Mouse (Mus musculus) gastrocnemius, adult 18-20 months (tissue): ENCODE data around the gene Zfp764. TPM values are rescaled to one million over a fixed set of nuclear protein-coding genes. Genes with fewer than 3 reads are reported as not detected.
A peak's percentile ranks its signal among the peaks of the same experiment; 100 is the strongest.
"Not testable (repeated sequence)": the region's sequence is repeated elsewhere in the genome, so short reads cannot be mapped to it uniquely, and the experiment has no call there.

Source experiments
- DNase-seq: peaks from one replicate; pipeline ENCODE4 v3.0.0; 2021; ENCODE audit warnings: low spot score
- long read RNA-seq, 2 experiments: library from polyadenylated mRNA; stranded (forward); transcript quantifications; one replicate each; pipeline ENCODE4 v2.0.0; 2021
- total RNA-seq, 2 experiments: library from RNA; stranded (reverse); gene quantifications; 2 replicates each; pipeline ENCODE4 v1.2.3; 2021

The Zfp764 gene
- total RNA-seq, result 1 to 10 TPM; 1.6 to 1.9 TPM
- long read RNA-seq, experiment 1, partial matches to known transcripts, result 0 of 3 reads
- long read RNA-seq, experiment 1, other reads (novel, unspliced or antisense), result 1 of 3 reads
- long read RNA-seq, experiment 2, partial matches to known transcripts, result 0 of 1 reads
- long read RNA-seq, experiment 2, other reads (novel, unspliced or antisense), result 1 of 1 reads

DNA sequence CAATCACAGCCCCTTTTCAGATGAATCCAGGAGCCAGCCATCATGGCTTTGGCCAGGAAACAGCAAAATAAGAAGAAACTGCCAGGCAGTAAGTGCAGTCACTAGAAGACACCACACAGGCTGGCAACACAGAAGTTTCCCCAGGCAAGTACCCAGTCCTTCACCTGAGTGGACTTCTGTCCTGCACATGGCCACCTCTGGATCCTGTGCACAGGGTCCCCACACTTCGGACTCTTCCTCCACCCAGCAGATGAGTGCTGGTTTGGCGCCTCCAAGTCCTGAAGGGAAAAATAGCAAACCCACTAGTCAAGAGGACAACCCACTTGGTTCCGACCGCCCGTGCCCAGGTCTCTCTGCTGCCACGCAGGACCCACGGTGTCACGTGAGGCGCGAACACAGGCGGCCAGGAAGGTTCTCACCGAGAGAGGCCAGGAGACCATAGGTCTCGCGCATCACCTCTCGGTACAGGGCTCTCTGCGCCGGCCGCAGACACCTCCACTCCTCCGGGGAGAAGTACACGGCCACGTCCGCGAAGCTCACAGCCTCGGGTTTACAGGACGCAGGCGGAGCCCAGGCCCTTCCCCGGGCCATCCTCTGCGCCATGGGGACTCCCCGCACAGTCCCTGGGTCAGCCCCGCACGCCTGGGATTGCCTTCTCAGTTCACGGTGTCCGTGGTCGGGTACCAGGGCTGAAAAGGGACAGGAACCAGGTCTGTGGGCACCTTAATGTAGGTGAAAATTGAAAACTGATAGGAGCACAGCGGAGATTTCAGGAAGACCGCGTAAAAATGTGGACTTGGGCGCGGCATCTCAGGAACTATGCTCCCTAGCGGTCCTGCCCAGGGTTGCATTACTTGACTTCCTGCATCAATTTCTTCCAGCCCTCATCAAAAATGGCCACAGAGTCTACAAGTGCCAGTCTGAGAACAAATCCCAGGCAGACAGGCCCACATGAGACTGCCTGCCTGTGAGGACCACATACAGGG, at the start of gene Zfp764:
Gene Zfp764, minus strand, starts transcription at position 821 of the 986 bp plus-strand sequence.
- DNase-seq, result peak; percentile 89

DNA sequence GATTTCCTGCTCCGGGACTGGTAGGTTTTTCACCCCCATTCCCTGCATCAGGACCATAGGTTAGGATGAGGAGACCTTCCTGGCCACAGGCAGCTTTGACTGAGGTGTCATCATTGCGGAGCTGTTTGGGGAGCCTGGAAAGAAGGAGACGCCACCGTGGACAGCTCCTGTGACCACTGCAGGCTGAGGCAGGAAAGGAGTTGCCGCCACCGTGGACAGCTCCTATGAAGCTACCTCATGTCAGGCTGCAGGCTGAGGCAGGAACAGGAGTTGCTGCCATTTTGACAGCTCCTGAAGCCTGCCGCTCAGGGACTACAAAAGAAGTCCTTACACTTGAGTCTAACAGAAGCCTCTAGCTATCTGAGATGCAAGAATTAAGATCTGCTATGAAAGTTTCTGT, 48.3 kb upstream of the Zfp764 start:
- DNase-seq, result no peak

DNA sequence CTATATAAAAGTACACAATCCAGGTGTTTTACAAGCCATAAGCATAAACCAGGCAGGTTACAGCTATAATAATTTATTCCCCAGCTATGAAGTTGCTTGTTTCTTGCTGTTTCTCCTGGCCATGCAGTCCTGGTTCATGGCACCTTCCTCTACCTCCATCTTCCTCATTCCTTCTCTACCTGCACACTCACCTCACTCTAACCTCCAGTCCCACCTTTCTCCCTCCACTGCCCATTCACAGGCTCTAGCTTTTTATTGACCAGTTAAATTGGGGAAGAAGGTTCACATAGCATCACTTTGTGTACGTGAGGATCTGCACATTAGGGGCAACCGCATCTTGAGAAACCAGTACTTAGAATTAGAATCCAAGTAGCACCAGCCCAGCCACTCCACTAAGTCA, 46.4 kb upstream of the Zfp764 start:
- DNase-seq, result no peak

DNA sequence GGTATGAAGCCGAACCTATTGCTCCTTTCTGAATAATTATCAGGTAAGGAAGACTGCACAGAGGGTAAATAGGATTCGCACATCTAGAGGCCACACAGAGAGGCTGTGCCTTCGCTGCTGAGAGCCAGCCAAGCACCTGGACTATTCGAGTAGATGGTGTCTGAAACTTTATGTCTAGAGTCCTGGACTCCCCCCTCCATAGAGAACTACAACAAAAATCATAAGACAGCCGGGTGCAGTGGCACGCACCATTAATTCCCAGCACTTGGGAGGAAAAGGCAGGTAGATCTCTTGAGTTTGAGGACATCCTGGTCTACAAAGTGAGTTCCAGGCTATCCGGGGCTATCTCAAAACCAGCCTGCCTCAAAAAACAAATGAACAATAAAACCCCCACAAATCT, 43.3 kb upstream of the Zfp764 start:
- no peak for DNase-seq

DNA sequence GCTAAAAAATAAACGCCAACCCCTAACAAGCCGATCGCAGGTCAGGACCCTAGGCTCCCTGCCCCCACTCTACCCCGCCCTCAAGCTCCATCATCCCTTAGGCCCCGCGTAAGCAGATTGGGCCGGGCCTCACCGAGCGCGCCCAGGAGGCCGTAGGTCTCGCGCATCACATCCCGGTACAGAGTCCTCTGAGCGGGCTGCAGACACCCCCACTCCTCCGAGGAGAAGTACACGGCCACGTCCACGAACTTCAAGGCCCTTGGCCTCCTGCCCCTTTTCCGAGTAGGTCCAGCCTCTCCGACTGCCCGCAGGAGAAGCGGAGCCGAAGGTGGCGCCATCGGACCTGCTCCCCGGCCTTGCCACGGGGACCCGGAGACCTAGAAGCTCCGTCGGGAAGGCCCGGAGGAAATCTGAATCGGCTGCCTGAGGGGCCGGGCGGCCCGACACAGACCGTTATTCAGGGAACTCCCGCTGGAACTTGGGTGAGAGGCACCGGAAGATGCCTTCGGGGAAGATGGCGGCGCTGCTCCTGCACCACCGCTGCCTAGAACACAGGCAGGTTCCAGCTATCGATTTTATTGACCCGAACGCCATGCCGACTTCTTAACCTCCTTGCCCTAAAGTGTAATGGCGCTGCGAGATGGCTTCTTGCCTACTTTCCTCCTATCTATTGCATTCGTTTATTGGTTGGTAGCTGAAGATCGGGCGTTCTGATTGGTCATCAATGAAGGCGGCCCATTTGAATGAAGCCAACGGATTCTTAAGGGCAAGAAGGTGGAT, 42.1 kb upstream of the Zfp764 start, which contains the start of gene Zfp689:
Gene Zfp689, minus strand, starts transcription at position 638 of the 780 bp plus-strand sequence.
- DNase-seq, result peak; percentile 96

DNA sequence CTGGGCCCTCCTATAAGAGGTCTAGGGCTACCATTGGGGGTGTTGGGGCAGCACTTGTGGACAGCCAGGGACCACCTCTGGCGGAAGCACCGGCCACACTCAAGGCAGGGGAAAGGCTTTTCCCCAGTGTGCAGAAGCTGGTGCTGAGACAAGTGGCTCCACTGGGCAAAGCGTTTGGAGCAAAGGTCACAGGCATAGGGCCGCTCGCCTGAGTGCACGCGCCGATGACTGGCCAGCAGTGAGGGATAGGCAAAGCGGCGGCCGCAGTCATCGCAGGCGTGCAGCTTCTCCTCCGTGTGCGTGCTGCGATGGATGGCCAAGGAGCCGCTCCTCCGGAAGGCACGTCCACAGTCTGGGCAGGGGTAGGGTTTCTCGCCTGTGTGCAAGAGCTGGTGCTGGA, 37.4 kb upstream of the Zfp764 start:
- no peak for DNase-seq

DNA sequence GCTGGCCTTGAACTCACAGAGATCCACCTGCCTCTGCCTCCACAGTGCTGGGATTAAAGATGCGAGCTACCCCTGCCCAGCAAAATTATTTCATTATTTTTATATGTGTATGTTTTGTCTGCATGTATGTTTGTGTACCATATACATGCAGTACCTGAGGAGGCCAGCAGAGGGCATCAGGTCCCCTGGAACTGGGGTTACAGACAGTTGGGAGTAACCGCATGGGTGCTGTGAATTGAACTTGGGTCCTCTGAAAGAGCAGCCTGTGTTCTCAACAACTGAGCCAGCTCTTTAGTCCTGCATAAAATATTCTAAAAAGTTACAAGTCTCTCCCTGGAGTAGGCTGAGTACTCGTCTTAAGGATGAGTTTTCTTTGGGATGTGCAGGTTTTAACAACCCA, 31.1 kb upstream of the Zfp764 start:
- DNase-seq, result no peak

DNA sequence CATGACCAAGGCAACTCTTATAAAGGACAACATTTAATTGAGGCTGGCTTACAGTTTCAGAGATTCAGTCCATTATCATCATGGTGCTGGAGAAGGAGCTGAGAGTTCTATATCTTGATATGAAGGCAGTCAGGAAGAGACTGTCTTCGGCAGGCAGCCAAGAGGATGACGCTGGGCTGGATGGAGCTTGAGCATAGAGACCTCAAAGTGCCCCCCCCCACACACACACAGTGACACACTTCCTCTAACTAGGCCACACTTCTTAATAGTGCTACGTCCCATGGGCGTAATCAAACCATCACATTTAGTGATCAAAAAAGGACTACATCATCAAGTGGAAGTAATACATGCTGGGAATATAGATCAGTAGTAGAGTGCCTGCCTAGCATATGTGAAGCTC, 28.6 kb upstream of the Zfp764 start:
- no peak for DNase-seq

DNA sequence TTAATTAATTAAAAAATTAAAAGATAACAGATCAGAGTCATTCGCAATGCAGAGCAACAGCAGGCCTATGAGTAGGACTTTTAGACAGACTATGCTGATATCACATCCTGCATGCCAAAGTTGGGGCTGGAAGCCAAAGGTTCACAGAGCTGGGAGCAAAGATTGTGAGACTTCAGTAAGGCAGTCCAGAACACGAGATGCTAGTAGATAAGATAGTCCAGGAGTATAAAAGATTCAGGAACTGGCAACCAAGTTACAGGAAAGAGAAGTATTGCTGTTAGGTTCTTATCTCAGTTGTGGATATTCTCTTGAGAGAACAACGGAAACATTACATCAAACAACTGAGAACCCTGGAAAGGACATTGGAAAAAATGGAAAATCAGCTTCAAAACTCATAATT, 19.7 kb upstream of the Zfp764 start:
- DNase-seq, result no peak

DNA sequence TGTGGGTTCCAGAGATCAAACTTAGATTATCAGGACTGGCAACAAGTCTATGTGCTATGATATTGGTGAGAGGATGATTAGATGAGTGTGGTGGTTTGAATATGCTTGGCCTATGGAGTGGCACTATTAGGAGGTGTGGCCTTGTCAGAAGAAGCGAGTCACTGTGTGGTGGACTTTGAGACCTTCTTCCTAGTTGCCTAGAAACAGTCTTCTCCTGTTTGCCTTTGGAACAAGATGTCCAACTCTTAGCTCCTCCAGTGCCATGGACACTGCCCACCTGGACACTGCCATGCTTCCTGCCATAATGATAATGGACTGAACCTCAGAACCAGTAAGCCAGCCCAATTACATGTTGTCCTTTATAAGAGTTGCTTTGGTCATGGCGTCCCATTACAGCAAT, 19.3 kb upstream of the Zfp764 start:
- no peak for DNase-seq

DNA sequence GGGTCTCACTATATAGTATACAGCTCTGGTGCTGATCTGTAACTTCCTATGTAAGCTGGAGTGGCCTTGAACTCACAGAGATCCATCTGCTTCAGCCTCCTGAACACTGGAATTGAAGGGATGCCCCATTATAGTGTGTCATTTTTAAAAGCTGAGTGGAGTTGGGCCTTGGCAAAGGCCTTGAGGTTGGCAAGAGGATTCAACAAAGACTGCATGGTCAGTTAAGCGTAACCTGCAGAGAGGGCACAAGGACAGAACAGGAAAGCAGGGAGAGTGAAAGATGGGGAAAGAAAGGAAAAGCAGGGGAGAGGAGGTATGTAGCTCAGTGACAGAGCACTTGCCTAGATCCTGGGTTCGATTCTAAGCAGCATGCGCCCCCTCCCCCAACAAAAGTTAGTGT, 18.7 kb upstream of the Zfp764 start:
- no peak for DNase-seq

DNA sequence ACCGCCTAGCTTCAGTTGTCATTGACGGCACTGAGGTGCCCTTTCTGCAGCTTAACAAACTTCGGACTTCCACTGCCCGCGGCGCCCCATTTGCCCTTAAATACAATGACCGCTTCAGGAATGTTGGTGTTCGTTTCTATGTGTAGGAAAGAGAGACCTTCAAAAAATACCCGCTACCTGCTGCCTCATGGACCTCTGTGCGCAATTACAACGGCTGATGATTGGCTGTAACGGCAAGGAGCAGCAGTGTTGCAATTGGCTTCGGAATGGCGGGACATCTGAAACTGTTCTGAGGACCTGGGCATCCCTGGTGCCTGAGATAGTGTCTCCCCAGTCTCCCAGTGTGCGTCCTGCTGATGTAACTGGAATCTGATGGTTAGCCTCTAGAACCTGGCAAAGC, 15.6 kb upstream of the Zfp764 start:
- peak; percentile 9 for DNase-seq

DNA sequence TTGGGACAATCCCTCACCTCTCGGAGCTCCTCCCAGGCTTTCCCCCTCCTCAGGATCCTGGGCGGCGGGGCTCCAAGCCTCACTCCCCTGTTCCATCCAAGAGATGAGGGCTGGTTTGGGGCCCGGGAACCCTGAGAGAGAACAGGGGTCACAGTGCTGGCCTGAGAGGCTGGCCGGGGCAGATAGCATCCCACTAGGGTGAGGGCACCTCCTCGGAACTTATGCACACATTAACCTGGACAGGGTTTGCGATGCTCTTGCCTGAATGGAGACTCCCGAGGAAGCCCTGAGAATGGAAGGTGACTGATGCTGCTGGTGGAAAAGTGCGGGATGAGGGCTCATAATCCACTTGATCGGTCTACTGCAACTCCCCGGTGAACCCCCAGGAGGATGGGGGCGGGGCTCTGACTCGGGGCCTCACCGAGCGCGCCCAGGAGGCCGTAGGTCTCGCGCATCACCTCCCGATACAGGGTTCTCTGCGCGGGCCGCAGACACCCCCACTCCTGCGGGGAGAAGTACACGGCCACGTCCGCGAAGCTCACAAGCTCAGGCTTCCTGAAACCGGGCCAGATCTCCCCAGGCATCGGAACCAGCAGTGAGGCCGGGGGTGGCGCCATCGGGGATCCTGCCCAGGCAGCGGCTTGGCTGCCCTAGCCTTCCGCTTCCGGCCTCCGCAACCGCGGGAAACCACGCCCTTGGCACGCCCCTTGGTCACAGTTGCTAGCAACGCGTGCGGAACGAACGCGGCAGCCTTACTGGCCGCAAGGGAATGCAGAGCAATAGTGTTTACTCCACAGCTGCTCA, 15.0 kb upstream of the Zfp764 start, which contains the start of gene Zfp688:
Gene Zfp688, minus strand, starts transcription at position 681 of the 804 bp plus-strand sequence.
- peak; percentile 94 for DNase-seq

DNA sequence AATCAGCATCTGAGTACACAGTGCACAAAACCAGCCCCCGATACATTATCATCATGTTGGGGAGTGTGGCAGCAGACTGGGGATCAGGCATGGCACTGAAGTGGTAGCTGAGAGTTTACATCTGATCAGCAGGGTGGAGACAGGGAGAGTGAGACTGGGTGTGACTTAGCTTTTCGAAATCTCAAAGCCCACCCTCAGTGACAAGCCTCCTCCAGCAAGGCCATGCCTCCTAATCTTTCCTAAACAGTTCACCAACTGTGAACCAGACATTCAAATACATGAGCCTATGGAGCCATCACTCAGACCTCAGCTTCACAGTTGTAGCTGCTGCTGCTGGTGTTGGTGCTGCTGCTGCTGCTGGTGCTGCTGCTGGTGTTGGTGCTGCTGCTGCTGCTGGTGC, 4.8 kb upstream of the Zfp764 start:
- no peak for DNase-seq

DNA sequence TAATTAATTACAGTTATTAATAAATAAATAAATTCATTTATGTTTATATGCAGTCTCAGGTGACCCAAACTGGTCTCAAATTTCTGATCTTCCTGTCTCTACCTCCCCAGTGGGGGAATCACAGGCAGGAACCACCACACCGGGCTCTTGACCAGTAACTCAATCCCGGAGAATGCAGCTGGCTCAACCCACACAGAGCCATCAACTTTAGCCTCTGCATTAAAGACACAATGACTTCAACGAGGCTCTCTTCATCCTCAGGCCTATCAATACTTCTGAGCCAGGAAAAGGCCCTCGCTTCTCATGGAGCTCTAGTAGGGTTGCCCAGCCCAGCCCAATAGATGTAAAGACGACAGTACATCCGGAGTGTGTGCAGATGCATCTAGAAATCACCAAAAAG, 2.5 kb downstream of the Zfp764 start:
- not testable (repeated sequence) for DNase-seq

DNA sequence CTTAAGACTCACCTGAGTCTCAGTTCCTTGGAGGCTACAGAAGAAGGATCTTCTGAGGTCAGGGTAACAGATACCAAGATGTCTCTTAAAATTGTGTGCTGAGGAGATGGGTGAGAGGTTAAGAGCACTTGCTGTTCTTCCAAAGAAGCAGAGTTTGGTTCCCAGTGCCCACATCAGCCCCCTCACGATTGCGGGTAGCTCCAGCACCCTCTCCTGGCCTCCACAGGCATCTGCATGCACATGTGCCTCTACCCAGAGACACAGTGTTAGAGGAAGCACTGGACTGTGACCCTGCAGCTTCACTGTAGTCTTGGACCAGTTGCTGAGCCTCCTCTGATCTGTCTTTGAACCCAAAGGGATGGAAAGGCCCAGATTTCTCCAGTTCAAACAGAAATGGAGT, 3.6 kb downstream of the Zfp764 start:
- DNase-seq, result no peak

DNA sequence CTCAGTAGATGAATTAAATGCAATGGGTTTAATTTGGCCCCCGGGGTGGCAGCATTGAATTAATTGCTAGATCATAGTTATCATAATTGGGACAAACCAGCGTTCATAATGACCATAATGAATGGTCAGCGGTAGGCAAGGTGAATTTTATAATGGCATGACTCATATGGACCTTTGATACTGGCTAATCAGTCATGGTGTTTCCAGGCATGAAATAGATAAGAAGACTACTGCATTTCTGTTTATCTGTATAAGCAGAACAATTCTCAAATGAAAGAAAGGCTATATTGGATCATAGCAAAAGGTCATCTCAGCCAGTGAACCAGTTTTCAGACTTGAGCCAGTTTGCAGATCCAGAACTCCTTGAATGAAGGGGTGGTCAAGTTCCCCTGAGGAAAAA, 6.3 kb downstream of the Zfp764 start:
- DNase-seq, result no peak

DNA sequence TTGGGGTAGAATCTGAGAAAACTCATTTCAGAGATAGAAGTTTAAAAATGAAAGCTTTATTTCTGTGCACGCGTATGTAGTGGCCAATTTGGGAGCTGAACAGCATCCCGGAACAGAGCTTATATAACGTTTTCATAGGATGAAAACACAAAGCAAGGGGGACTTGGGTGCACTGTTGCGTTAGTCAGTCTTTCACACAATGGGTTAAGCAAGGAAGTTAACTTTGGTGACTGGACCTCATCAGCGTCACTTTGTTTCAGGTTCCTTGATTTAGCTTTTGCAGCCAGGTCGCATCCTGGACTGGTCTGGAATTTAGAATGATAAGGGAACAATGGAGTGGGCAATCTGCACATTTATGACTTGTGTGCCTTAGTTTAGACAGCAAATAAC, 12.7 kb downstream of the Zfp764 start:
- no peak for DNase-seq

DNA sequence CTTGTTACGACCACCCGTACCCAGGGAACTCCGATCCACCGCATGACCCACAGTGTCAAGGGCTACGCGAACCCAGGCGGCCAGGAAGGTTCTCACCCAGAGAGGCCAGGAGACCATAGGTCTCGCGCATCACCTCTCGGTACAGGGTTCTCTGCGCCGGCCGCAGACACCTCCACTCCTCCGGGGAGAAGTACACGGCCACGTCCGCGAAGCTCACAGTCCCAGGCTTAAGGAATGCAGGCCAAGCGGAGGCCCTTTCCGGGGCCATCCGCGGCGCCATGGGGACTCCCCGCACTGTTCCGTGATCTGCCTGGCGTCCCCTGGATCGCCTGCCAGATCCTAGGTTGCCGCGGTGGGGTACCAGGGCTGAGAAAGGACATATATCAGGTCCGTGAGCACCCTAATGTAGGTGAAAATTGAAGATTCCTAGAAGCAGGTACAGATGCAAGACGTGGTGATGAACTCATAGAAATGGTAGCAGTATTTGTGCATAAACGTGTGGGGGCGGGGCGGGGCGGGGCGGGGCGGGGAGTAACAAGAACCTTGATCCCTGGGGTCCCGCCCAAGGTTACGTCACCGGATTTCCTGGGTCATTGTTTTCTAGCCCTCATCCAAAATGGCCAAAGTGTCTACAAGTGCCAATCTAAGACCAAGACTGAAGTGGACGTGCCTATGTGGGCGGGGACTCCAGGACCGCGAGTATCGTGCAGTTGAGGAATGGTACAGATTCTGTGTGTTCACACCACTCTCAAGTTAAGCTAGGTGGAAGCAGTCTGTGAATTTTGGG, 13.3 kb downstream of the Zfp764 start, which contains the start of gene E430018J23Rik:
Gene E430018J23Rik, minus strand, starts transcription at position 473 of the 787 bp plus-strand sequence.
- peak; percentile 99 for DNase-seq

DNA sequence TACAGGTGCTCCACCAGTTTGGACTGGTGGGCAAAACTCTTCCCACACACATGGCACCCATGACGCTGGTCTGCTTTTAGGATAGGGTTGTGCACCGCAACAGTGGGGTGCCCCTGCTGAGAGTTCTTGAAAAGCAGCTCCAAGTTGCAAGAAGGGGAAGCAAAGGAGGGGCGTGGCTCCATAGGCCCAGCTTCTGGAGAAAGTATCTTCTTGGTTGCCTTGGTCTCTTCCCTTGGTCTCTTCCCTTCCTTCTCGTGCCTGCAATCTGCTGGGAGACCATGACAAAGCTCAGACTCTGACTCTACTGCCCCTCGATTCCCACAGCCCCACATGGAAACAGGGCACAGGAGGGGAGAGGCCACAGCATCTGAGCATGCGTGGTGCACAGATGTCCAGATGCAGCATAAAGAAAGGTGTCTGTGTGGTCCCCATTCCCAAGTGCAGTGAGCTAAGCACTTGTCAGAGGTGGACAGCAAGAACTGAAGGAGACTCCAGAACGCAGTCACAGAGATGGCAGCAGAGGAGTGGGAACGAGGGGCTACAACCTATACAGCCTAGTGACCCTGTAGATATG, 14.3 kb downstream of the Zfp764 start:
- DNase-seq, result no peak
